Mouse (Mus musculus): ENCODE measurements around the gene Rnf41. TPM values are rescaled to one million over a fixed set of nuclear protein-coding genes. Genes with fewer than 3 reads are reported as not detected.

Gene Rnf41
- polyA plus RNA-seq, 1 experiment: 23.0 TPM

DNA sequence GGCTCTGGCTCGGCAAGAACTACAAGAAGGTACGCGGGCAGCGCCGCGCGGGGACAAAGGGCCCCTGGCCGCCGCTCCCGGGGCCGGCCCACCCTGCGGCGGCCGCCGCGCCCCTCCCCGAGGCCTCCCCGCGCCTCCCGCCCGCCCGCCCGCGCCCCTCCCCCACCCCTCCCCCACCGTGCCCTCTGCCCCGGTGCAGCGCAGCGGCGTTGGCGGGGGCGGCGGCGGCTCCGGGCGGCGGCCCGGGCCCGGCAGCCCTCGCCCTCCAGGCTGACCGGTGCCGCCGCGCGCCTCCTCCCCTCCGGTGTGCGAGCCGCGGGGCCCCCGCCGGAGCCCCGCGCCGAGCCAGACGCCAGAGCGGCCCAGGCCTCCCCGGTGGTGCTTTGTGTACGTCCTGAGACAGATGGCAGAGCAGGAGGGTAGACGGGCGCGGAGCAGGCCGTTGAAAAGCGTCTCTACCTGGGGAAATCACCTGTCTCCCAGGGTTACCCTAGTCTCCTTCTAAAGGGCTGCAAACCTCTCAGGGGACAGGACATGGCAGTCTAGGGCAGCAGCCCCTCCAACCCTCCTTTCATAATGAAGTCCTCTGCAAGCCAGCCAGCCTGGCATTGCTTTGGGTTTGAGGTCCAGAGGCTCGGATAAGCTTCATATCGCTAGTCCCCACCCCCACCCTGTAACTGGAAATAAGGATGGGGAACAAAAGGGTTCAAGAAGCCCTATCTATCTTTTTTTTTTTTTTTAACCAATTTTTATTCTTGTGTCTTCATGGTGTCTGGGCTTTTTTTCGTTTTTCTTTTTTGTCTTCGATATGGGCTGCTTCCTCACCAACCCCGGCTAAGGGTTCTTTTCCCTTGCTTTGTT, 48.2 kb downstream of the Rnf41 start:
- TF ChIP-seq CTCF (IDR thresholded peaks at IDR 0.05; ENCODE audit: extremely low read depth, insufficient read length, insufficient replicate concordance, low read depth, low read length) (no peak), POLR2A (IDR thresholded peaks at IDR 0.05; ENCODE audit: low read depth, low read length) (no peak; the same call in 1 of the 2 replicates)
- Histone ChIP-seq H3K4me3 (ENCODE audit: low read depth, low read length) (peak overlapping the region; percentile 88), H3K36me3 (ENCODE audit: control insufficient read depth, insufficient read depth, low read length) (peaks cover 21% of the 10 kb centered on the region), H3K4me1 (ENCODE audit: control insufficient read depth, insufficient read depth, insufficient read length, low read length) (no peaks in the 10 kb centered on the region), H3K27ac (ENCODE audit: insufficient read depth, low read depth, low read length) (peak overlapping the region; percentile 88), H3K27me3 (ENCODE audit: control insufficient read depth, insufficient read depth, low read length) (no peaks in the 10 kb centered on the region)
- WGBS: 2% methylated on average over 33 of the region's 67 CpGs

DNA sequence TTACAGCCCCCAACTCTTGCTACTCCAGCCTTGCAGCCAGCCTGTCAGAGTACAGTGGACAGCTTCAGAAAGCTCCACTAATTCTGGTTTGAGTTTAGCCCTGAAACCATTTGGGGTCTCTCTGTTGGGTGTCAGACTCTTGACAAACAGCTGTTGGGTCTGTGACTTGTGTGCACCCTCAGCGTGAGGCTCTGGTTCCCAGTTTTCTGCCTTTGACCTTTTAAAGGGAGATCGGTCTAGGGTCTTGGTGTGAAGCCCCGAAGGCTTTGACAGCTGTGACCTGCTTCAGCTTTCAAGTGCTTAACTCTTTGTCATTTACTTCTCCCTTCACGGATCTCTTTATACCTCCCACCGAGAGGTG, 48.8 kb downstream of the Rnf41 start:
- H3K4me1 ChIP-seq (ENCODE audit: control insufficient read depth, insufficient read depth, insufficient read length, low read length): no peaks in the 10 kb centered on the region
- H3K27me3 ChIP-seq (ENCODE audit: control insufficient read depth, insufficient read depth, low read length): no peaks in the 10 kb centered on the region
- TF ChIP-seq CTCF (IDR thresholded peaks at IDR 0.05; ENCODE audit: extremely low read depth, insufficient read length, insufficient replicate concordance, low read depth, low read length) (no peak), POLR2A (IDR thresholded peaks at IDR 0.05; ENCODE audit: low read depth, low read length) (no peak)
- WGBS: 3% methylated on average over 5 of the region's 5 CpGs
- peaks cover 26% of the 10 kb centered on the region for H3K36me3 ChIP-seq (ENCODE audit: control insufficient read depth, insufficient read depth, low read length)
- peak overlapping the region; percentile 14 for H3K27ac ChIP-seq (ENCODE audit: insufficient read depth, low read depth, low read length)
- peak overlapping the region; percentile 88 for H3K4me3 ChIP-seq (ENCODE audit: low read depth, low read length)

DNA sequence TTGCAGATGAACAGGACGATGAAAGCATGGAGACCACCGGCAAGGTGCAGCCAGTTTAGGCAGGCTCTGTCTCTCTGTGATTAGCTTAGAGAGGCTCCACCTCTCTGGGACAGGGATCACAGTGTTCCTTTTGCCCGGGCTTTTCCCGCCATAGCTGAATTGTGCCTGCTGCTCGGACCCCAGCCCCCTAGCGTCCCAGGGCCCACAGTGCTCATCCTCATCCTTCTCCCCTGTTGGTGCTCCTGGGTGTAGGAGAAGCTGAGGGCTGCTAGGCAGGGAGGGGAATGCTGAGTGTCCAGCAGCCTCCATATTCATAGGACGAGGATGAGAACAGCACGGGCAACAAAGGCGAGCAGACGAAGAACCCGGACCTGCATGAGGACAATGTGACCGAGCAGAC, 62.9 kb downstream of the Rnf41 start:
- H3K27ac ChIP-seq (ENCODE audit: insufficient read depth, low read depth, low read length): no peak overlapping the region
- 95% methylated on average over 12 of the region's 12 CpGs for WGBS
- H3K4me1 ChIP-seq (ENCODE audit: control insufficient read depth, insufficient read depth, insufficient read length, low read length): no peaks in the 10 kb centered on the region
- no peak overlapping the region for H3K4me3 ChIP-seq (ENCODE audit: low read depth, low read length)
- TF ChIP-seq POLR2A (IDR thresholded peaks at IDR 0.05; ENCODE audit: low read depth, low read length): no peak
- no peaks in the 10 kb centered on the region for H3K27me3 ChIP-seq (ENCODE audit: control insufficient read depth, insufficient read depth, low read length)
- peaks cover 64% of the 10 kb centered on the region for H3K36me3 ChIP-seq (ENCODE audit: control insufficient read depth, insufficient read depth, low read length)

DNA sequence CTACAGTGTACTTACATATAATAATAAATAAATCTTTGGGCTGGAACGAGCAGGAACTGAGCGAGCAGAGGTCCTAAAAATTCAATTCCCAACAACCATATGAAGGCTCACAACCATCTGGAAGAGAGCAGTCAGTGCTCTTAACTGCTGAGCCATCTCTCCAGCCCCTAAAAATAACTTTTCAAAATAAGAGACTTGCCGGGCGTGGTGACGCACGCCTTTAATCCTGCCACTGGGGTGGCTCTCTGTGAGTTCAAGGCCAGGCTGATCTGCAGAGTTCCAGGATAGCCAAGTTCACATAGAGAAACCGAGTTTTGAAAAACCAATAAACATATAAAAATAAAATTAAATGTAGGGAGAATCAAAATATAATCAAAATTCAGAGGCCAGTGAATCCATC, 74.9 kb downstream of the Rnf41 start:
- WGBS: 82% methylated on average over 7 of the region's 7 CpGs
- Histone ChIP-seq H3K4me3 (ENCODE audit: low read depth, low read length) (no peak overlapping the region), H3K27ac (ENCODE audit: insufficient read depth, low read depth, low read length) (no peak overlapping the region), H3K27me3 (ENCODE audit: control insufficient read depth, insufficient read depth, low read length) (no peaks in the 10 kb centered on the region), H3K36me3 (ENCODE audit: control insufficient read depth, insufficient read depth, low read length) (peaks cover 77% of the 10 kb centered on the region), H3K4me1 (ENCODE audit: control insufficient read depth, insufficient read depth, insufficient read length, low read length) (peaks cover 2% of the 10 kb centered on the region; the same call in 1 of the 2 replicates)
- no peak for TF ChIP-seq POLR2A (IDR thresholded peaks at IDR 0.05; ENCODE audit: low read depth, low read length)
- no peak for TF ChIP-seq CTCF (IDR thresholded peaks at IDR 0.05; ENCODE audit: extremely low read depth, insufficient read length, insufficient replicate concordance, low read depth, low read length)

DNA sequence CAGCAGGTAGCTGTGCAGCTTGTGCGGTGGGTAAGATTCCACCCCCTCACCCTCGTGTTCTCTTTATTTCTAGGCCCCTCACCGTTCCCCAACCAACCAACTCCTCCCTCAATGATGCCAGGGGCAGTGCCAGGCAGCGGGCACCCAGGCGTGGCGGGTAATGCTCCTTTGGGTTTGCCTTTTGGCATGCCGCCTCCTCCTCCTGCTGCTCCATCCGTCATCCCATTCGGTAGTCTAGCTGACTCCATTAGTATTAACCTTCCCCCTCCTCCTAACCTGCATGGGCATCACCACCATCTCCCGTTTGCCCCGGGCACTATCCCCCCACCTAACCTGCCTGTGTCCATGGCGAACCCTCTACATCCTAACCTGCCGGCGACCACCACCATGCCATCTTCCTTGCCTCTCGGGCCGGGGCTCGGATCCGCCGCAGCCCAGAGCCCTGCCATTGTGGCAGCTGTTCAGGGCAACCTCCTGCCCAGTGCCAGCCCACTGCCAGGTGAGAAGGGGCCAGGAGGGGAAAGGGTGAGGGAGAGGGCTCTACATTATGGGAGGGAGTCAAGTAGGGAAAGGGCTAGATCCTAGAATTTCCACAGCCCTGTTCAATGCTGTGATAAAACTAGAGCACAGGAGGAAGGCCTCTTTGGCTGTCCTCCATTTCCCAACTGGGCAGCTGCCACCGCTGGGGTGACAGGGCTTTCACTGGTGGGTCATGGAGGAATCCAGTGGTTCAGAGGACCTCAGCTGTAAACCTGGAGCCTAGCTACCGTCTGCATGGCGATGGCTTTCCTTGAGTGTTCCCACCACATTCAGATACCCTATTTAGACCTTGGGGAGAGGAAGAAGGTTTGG, 76.6 kb downstream of the Rnf41 start:
- Histone ChIP-seq H3K36me3 (ENCODE audit: control insufficient read depth, insufficient read depth, low read length) (peaks cover 67% of the 10 kb centered on the region), H3K27ac (ENCODE audit: insufficient read depth, low read depth, low read length) (no peak overlapping the region), H3K4me1 (ENCODE audit: control insufficient read depth, insufficient read depth, insufficient read length, low read length) (peaks cover 9% of the 10 kb centered on the region), H3K4me3 (ENCODE audit: low read depth, low read length) (no peak overlapping the region), H3K27me3 (ENCODE audit: control insufficient read depth, insufficient read depth, low read length) (no peaks in the 10 kb centered on the region)
- no peak for TF ChIP-seq POLR2A (IDR thresholded peaks at IDR 0.05; ENCODE audit: low read depth, low read length)
- TF ChIP-seq CTCF (IDR thresholded peaks at IDR 0.05; ENCODE audit: extremely low read depth, insufficient read length, insufficient replicate concordance, low read depth, low read length): no peak
- WGBS: 89% methylated on average over 22 of the region's 22 CpGs

DNA sequence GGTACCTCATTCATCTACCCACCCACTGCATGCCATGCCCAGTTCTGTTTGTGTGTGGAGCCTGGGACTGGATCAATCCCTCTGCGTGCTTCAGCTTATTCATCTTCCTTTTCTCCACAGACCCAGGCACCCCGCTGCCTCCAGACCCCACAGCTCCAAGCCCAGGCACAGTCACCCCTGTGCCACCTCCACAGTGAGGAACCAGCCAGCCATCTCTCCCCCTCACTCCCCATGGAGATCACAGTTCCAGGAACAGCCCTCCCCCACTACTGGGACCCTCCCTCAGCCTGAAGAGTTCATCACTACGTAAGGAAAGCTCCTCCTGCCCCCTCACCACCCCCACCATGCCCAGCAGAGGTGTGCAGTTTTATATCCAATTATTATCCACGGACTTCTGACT, 77.3 kb downstream of the Rnf41 start:
- no peak overlapping the region for H3K27ac ChIP-seq (ENCODE audit: insufficient read depth, low read depth, low read length)
- peaks cover 9% of the 10 kb centered on the region for H3K4me1 ChIP-seq (ENCODE audit: control insufficient read depth, insufficient read depth, insufficient read length, low read length)
- WGBS: 82% methylated on average over 4 of the region's 4 CpGs
- no peak overlapping the region for H3K4me3 ChIP-seq (ENCODE audit: low read depth, low read length)
- no peak for TF ChIP-seq CTCF (IDR thresholded peaks at IDR 0.05; ENCODE audit: extremely low read depth, insufficient read length, insufficient replicate concordance, low read depth, low read length)
- no peaks in the 10 kb centered on the region for H3K27me3 ChIP-seq (ENCODE audit: control insufficient read depth, insufficient read depth, low read length)
- peaks cover 61% of the 10 kb centered on the region for H3K36me3 ChIP-seq (ENCODE audit: control insufficient read depth, insufficient read depth, low read length)

DNA sequence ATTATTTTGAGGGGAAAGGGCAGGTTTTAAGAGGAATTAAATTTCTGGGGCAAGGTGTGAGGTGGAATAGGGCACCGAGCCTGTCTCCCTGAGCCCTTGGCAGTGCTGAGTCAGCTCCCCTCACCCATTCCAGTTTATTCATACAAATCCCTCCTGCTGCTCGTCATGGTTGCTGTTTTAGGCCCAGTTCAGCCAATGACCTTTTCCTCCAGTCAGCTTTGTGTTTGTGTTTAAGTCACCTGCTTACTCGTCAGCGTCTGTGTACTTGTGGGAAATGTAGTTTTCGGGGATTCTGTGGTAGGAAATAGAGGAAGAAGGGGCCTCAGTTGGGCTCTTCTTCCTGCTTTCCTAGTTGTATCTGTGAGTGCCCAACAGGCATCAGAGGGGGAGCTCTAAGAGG, 77.9 kb downstream of the Rnf41 start:
- Histone ChIP-seq H3K27ac (ENCODE audit: insufficient read depth, low read depth, low read length) (peak overlapping the region; percentile 97), H3K36me3 (ENCODE audit: control insufficient read depth, insufficient read depth, low read length) (peaks cover 56% of the 10 kb centered on the region), H3K27me3 (ENCODE audit: control insufficient read depth, insufficient read depth, low read length) (no peaks in the 10 kb centered on the region), H3K4me3 (ENCODE audit: low read depth, low read length) (no peak overlapping the region), H3K4me1 (ENCODE audit: control insufficient read depth, insufficient read depth, insufficient read length, low read length) (peaks cover 9% of the 10 kb centered on the region)
- WGBS: 66% methylated on average over 5 of the region's 5 CpGs
- TF ChIP-seq POLR2A (IDR thresholded peaks at IDR 0.05; ENCODE audit: low read depth, low read length) (no peak), CTCF (IDR thresholded peaks at IDR 0.05; ENCODE audit: extremely low read depth, insufficient read length, insufficient replicate concordance, low read depth, low read length) (no peak)
